Mouse (Mus musculus): ENCODE measurements at regions not wholly inside any gene's neighbourhood (a gene's known extent, or its start where the extent isn't known, plus 50 kb on each side); places are given as distances from the start of the nearest gene placed in this dataset.

- in situ Hi-C loops (cut with MboI; ENCODE audit: low sequenced_read_pairs in 2 of 2, unreplicated experiment in 2 of 2): no loop called here
- Histone ChIP-seq H3K27ac (ENCODE audit: insufficient read depth, low read depth, low read length, poor library complexity, severe bottlenecking) (no peak overlapping the region), H3K4me3 (ENCODE audit: insufficient read depth in 1 of 2, low read depth in 1 of 2, low read length in 2 of 2, poor library complexity in 1 of 2, severe bottlenecking in 1 of 2) (no peak overlapping the region), H3K36me3 (ENCODE audit: control insufficient read depth, insufficient read depth, low read length, poor library complexity, severe bottlenecking) (no peaks in the 10 kb centered on the region), H3K9me3 (ENCODE audit: control insufficient read depth, insufficient read depth, low read depth, low read length) (no peaks in the 10 kb centered on the region), H3K4me1 (ENCODE audit: control insufficient read depth in 2 of 2, insufficient read depth in 2 of 2, low read length in 2 of 2, poor library complexity in 1 of 2) (peaks cover 0 to 5% of the 10 kb centered on the region in 2 experiments; a peak in 1 of 4 replicates), H3K9ac (ENCODE audit: insufficient read depth, low read depth, low read length, poor library complexity, severe bottlenecking) (no peak overlapping the region)
- no peak for DNase-seq (ENCODE audit: low read depth, low spot score)
- TF ChIP-seq ZC3H11A (IDR thresholded peaks at IDR 0.05; ENCODE audit: borderline replicate concordance, low read depth, low read length): no peak
- TF ChIP-seq CHD2 (IDR thresholded peaks at IDR 0.05; ENCODE audit: low read depth, low read length): no peak
- no peak for TF ChIP-seq ZNF384 (IDR thresholded peaks at IDR 0.05; ENCODE audit: low read depth, low read length)
- no peak for TF ChIP-seq MAFK (IDR thresholded peaks at IDR 0.05; ENCODE audit: insufficient read depth, low read depth, low read length)
- TF ChIP-seq HCFC1 (IDR thresholded peaks at IDR 0.05; ENCODE audit: borderline replicate concordance, insufficient read depth, low read length): no peak
Observed at GRCm38 (mm10) chr16:90621761-90622411, 105.3 kb downstream of the Mis18a start.

GRCm38 (mm10) chr16:90619565-90620311 lies 107.5 kb downstream of the Mis18a start:
- H3K9ac ChIP-seq (ENCODE audit: insufficient read depth, low read depth, low read length, poor library complexity, severe bottlenecking): no peak overlapping the region
- TF ChIP-seq ZNF384 (IDR thresholded peaks at IDR 0.05; ENCODE audit: low read depth, low read length) (no peak), MAFK (IDR thresholded peaks at IDR 0.05; ENCODE audit: insufficient read depth, low read depth, low read length) (no peak)
- H3K27ac ChIP-seq (ENCODE audit: insufficient read depth, low read depth, low read length, poor library complexity, severe bottlenecking): no peak overlapping the region
- H3K36me3 ChIP-seq (ENCODE audit: control insufficient read depth, insufficient read depth, low read length, poor library complexity, severe bottlenecking): no peaks in the 10 kb centered on the region
- in situ Hi-C loops (cut with MboI; ENCODE audit: low sequenced_read_pairs in 2 of 2, unreplicated experiment in 2 of 2): no loop called here
- H3K4me1 ChIP-seq (ENCODE audit: control insufficient read depth in 2 of 2, insufficient read depth in 2 of 2, low read length in 2 of 2, poor library complexity in 1 of 2): 0 out of 4 replicates have a peak, but pooled peaks cover 0 to 2% of the 10 kb centered on the region in 2 experiments
- no peak for DNase-seq (ENCODE audit: low read depth, low spot score)
- H3K4me3 ChIP-seq (ENCODE audit: insufficient read depth in 1 of 2, low read depth in 1 of 2, low read length in 2 of 2, poor library complexity in 1 of 2, severe bottlenecking in 1 of 2): no peak overlapping the region
- H3K9me3 ChIP-seq (ENCODE audit: control insufficient read depth, insufficient read depth, low read depth, low read length): no peaks in the 10 kb centered on the region

GRCm38 (mm10) chr16:90615791-90616190 lies 111.4 kb downstream of the Mis18a start:
- DNase-seq (ENCODE audit: low read depth, low spot score): no peak
- Histone ChIP-seq H3K4me3 (ENCODE audit: insufficient read depth in 1 of 2, low read depth in 1 of 2, low read length in 2 of 2, poor library complexity in 1 of 2, severe bottlenecking in 1 of 2) (no peak overlapping the region), H3K36me3 (ENCODE audit: control insufficient read depth, insufficient read depth, low read length, poor library complexity, severe bottlenecking) (no peaks in the 10 kb centered on the region), H3K4me1 (ENCODE audit: control insufficient read depth in 2 of 2, insufficient read depth in 2 of 2, low read length in 2 of 2, poor library complexity in 1 of 2) (no peaks in the 10 kb centered on the region), H3K9ac (ENCODE audit: insufficient read depth, low read depth, low read length, poor library complexity, severe bottlenecking) (no peak overlapping the region), H3K9me3 (ENCODE audit: control insufficient read depth, insufficient read depth, low read depth, low read length) (no peaks in the 10 kb centered on the region), H3K27ac (ENCODE audit: insufficient read depth, low read depth, low read length, poor library complexity, severe bottlenecking) (no peak overlapping the region)
- TF ChIP-seq ZNF384 (IDR thresholded peaks at IDR 0.05; ENCODE audit: low read depth, low read length): no peak
- no peak for TF ChIP-seq CHD2 (IDR thresholded peaks at IDR 0.05; ENCODE audit: low read depth, low read length)
- TF ChIP-seq ZC3H11A (IDR thresholded peaks at IDR 0.05; ENCODE audit: borderline replicate concordance, low read depth, low read length): no peak
- TF ChIP-seq MAFK (IDR thresholded peaks at IDR 0.05; ENCODE audit: insufficient read depth, low read depth, low read length): no peak
- no peak for TF ChIP-seq HCFC1 (IDR thresholded peaks at IDR 0.05; ENCODE audit: borderline replicate concordance, insufficient read depth, low read length)
- in situ Hi-C loops (cut with MboI; ENCODE audit: low sequenced_read_pairs in 2 of 2, unreplicated experiment in 2 of 2): no loop called here

GRCm38 (mm10) chr16:90614137-90614536 lies 113.1 kb downstream of the Mis18a start:
- Histone ChIP-seq H3K9me3 (ENCODE audit: control insufficient read depth, insufficient read depth, low read depth, low read length) (no peaks in the 10 kb centered on the region), H3K9ac (ENCODE audit: insufficient read depth, low read depth, low read length, poor library complexity, severe bottlenecking) (no peak overlapping the region), H3K36me3 (ENCODE audit: control insufficient read depth, insufficient read depth, low read length, poor library complexity, severe bottlenecking) (no peaks in the 10 kb centered on the region), H3K4me3 (ENCODE audit: insufficient read depth in 1 of 2, low read depth in 1 of 2, low read length in 2 of 2, poor library complexity in 1 of 2, severe bottlenecking in 1 of 2) (no peak overlapping the region), H3K27ac (ENCODE audit: insufficient read depth, low read depth, low read length, poor library complexity, severe bottlenecking) (no peak overlapping the region), H3K4me1 (ENCODE audit: control insufficient read depth in 2 of 2, insufficient read depth in 2 of 2, low read length in 2 of 2, poor library complexity in 1 of 2) (no peaks in the 10 kb centered on the region)
- no peak for DNase-seq (ENCODE audit: low read depth, low spot score)
- in situ Hi-C loops (cut with MboI; ENCODE audit: low sequenced_read_pairs in 2 of 2, unreplicated experiment in 2 of 2): no loop called here
- TF ChIP-seq ZC3H11A (IDR thresholded peaks at IDR 0.05; ENCODE audit: borderline replicate concordance, low read depth, low read length) (no peak), CHD2 (IDR thresholded peaks at IDR 0.05; ENCODE audit: low read depth, low read length) (no peak), HCFC1 (IDR thresholded peaks at IDR 0.05; ENCODE audit: borderline replicate concordance, insufficient read depth, low read length) (no peak), MAFK (IDR thresholded peaks at IDR 0.05; ENCODE audit: insufficient read depth, low read depth, low read length) (no peak), ZNF384 (IDR thresholded peaks at IDR 0.05; ENCODE audit: low read depth, low read length) (no peak)

Measured in ES-E14 (cell line).